Mouse (Mus musculus) forebrain, embryonic 11.5 days (tissue): ENCODE data around the gene Gipc2. TPM values are rescaled to one million over a fixed set of nuclear protein-coding genes. Genes with fewer than 3 reads are reported as not detected.

Experiments
- ATAC-seq: fragments of 200-750 bp; cut with Nextera tagmentation; replicated peaks from 2 replicates; pipeline ENCODE4 v1.8.0; 2017; ENCODE audit warnings: moderate TSS enrichment; ENCODE audit not compliant: low FRiP score
- DNase-seq: peaks from one replicate; pipeline ENCODE4 v3.0.0-alpha.2; 2017; ENCODE audit warnings: low spot score
- H3K27ac ChIP-seq: fragments of 300-500 bp; sonication (generic); 2 replicates; pipeline ENCODE4 v1.5.1; 2014; ENCODE audit warnings: low read depth, low read length
- H3K27me3 ChIP-seq: fragments of 300-500 bp; sonication (generic); 2 replicates; pipeline ENCODE4 v1.6.1; 2014; ENCODE audit warnings: mild to moderate bottlenecking, low read length, mixed read lengths; ENCODE audit not compliant: control insufficient read depth, insufficient read depth
- H3K36me3 ChIP-seq: fragments of 300-500 bp; sonication (generic); 2 replicates; pipeline ENCODE4 v1.6.1; 2014; ENCODE audit warnings: mild to moderate bottlenecking, low read length, moderate library complexity, mixed read lengths; ENCODE audit not compliant: control insufficient read depth, insufficient read depth
- H3K4me1 ChIP-seq: fragments of 300-500 bp; sonication (generic); replicated peaks from 2 replicates; pipeline ENCODE4 v1.6.1; 2014; ENCODE audit warnings: low read length, mixed read lengths; ENCODE audit not compliant: control insufficient read depth, insufficient read depth
- H3K4me2 ChIP-seq: fragments of 300-500 bp; sonication (generic); 2 replicates; pipeline ENCODE4 v1.6.1; 2014; ENCODE audit warnings: low read depth, mild to moderate bottlenecking, low read length, moderate library complexity, mixed read lengths; ENCODE audit not compliant: severe bottlenecking
- H3K4me3 ChIP-seq: fragments of 300-500 bp; sonication (generic); 2 replicates; pipeline ENCODE4 v1.5.1; 2014; ENCODE audit warnings: low read depth, low read length
- H3K9ac ChIP-seq: fragments of 300-500 bp; sonication (generic); 2 replicates; pipeline ENCODE4 v1.6.1; 2014; ENCODE audit warnings: low read length
- H3K9me3 ChIP-seq: fragments of 300-500 bp; sonication (generic); 2 replicates; pipeline ENCODE4 v1.6.1; 2016; ENCODE audit warnings: low read length, mixed read lengths; ENCODE audit not compliant: control insufficient read depth
- WGBS: fragments of 180-500 bp; shearing (Covaris S2); extraction: QIAGEN DNeasy Blood & Tissue Kit; methylation state at CpG from one replicate; pipeline ENCODE4 v1.1.7; 2014; 5-methylcytosine and 5-hydroxymethylcytosine counted together
- polyA plus RNA-seq: library from polyadenylated mRNA; unstranded; fragments of >200 nt; fragmentation: Nextera tagmentation; extraction: Ambion mirVana; gene quantifications from 2 replicates; pipeline ENCODE4 v1.2.1, GENCODE M21; 2014

The Gipc2 gene
- polyA plus RNA-seq, 1 experiment from 2014 or later = 1.8 TPM

GRCm38 (mm10) chr3:152193635-152194097 lies 27.6 kb upstream of the Gipc2 start:
- Histone ChIP-seq H3K4me1 (peaks cover 5% of the 10 kb centered on the region; the same call in 1 of the 2 replicates), H3K4me3 (peak overlapping the region; percentile 28), H3K4me2 (peak overlapping the region; percentile 61), H3K36me3 (no peaks in the 10 kb centered on the region), H3K9ac (peak overlapping the region; percentile 18), H3K9me3 (no peaks in the 10 kb centered on the region), H3K27ac (no peak overlapping the region), H3K27me3 (no peaks in the 10 kb centered on the region)
- DNase-seq (peak; percentile 83), ATAC-seq (peak; percentile 96)
- 1% methylated on average over 17 of the region's 17 CpGs for WGBS

- Histone ChIP-seq H3K9me3 (no peaks in the 10 kb centered on the region), H3K9ac (peak overlapping the region; percentile 18), H3K4me3 (peak overlapping the region; percentile 28), H3K27ac (no peak overlapping the region), H3K4me1 (peaks cover 5% of the 10 kb centered on the region; the same call in 1 of the 2 replicates), H3K36me3 (no peaks in the 10 kb centered on the region), H3K4me2 (peak overlapping the region; percentile 61), H3K27me3 (no peaks in the 10 kb centered on the region)
- DNase-seq (no peak), ATAC-seq (no peak)
- 23% methylated on average over 7 of the region's 7 CpGs for WGBS
Measured at GRCm38 (mm10) chr3:152193177-152193576, 27.1 kb upstream of the Gipc2 start.

DNA sequence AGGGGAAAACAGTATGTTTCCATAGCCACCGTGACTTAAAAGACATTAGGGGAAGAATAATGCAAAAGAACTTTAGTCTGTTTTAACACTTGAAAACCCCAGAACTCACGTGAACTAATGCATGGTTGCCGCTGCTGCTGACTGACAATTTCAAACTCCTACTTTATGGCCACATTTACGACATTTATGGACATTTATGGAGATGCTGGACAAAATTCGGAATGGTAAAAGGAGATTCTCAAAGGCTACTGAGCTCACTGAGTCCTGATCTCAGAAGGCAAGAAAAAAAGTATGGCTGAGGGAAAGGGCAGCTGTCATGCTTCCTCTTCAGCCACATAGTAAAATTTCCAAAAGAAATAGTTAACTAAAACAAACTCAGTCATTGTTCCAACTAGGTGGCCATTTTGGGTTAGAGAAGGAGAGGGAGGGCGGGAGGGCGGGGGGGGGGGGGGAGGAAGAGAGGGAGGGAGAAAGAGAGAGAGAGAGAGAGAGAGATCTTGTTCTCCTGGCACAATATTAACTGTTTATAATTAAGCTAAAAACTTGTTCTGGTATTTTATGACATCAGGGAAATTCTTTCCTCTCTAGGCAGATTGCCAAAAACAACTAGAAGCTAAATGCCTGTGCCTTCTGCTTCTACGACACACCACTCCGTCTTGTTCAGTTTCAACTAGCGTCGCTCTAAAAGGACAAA lies 26.4 kb upstream of the Gipc2 start:
- DNase-seq (no peak), ATAC-seq (no peak)
- peak overlapping the region; percentile 36 for H3K4me2 ChIP-seq

GRCm38 (mm10) chr3:152191791-152192237 lies 25.8 kb upstream of the Gipc2 start:
- no peak overlapping the region for H3K9ac ChIP-seq
- 52% methylated on average over 6 of the region's 6 CpGs for WGBS
- ATAC-seq = peak; percentile 32

More for the DNA sequence above, 26.4 kb upstream of the Gipc2 start:
- Histone ChIP-seq H3K9ac (no peak overlapping the region), H3K27ac (no peak overlapping the region), H3K4me1 (peaks cover 5% of the 10 kb centered on the region; the same call in 1 of the 2 replicates), H3K27me3 (no peaks in the 10 kb centered on the region), H3K4me3 (peak overlapping the region; percentile 26), H3K9me3 (no peaks in the 10 kb centered on the region), H3K36me3 (no peaks in the 10 kb centered on the region)
- WGBS = 54% methylated on average over 10 of the region's 11 CpGs

GRCm38 (mm10) chr3:152190679-152191477 lies 24.8 kb upstream of the Gipc2 start:
- Histone ChIP-seq H3K36me3 (no peaks in the 10 kb centered on the region), H3K4me2 (no peak overlapping the region), H3K9me3 (no peaks in the 10 kb centered on the region), H3K27me3 (no peaks in the 10 kb centered on the region), H3K4me1 (peaks cover 5% of the 10 kb centered on the region; the same call in 1 of the 2 replicates), H3K27ac (no peak overlapping the region), H3K9ac (no peak overlapping the region), H3K4me3 (no peak overlapping the region)
- 86% methylated on average over 9 of the region's 9 CpGs for WGBS
- DNase-seq (no peak), ATAC-seq (no peak)

More at GRCm38 (mm10) chr3:152191791-152192237, 25.8 kb upstream of the Gipc2 start:
- Histone ChIP-seq H3K4me3 (peak overlapping the region; percentile 26), H3K4me1 (peaks cover 5% of the 10 kb centered on the region; the same call in 1 of the 2 replicates), H3K27me3 (no peaks in the 10 kb centered on the region), H3K36me3 (no peaks in the 10 kb centered on the region), H3K9me3 (no peaks in the 10 kb centered on the region), H3K4me2 (peak overlapping the region; percentile 36), H3K27ac (no peak overlapping the region)
- DNase-seq = no peak

DNA sequence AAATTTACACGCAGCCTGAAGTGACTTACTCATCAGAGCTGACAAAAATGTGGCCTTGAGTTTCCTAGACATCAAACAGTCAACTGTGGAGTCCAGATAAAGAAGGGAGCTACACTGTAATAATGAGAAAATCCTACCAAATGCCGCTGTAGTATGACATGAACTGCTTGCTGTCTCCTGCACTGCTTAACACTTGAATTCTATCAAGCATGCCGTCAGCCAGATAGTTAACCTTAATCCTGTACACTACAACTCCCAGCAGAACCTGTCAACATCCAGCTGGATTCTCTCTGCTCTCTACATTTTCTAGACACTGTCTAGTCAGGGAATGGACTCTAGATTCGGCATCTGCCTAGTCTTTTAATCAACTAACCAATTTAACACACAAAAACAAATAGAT lies 23.3 kb upstream of the Gipc2 start:
- 81% methylated on average over 4 of the region's 4 CpGs for WGBS
- no peak overlapping the region for H3K4me3 ChIP-seq

DNA sequence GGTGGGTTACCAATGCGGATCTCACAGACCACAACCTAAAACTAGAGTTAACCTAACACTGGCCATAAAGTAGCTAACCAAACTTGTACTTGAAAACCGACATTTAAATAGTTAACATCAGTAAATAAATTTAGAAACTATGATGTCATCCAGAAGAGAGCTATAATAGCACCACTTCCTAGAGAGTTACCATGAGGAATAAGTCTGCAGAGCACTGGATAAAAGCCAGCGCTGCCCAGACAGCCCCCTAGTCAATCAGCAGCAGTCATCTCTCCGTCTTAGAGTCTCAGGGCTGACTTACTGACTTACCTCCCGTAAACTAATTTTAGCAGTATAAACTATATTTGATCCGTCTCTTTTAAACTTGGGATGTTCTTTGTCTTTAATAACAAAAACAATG lies 20.1 kb upstream of the Gipc2 start:
- WGBS = 92% methylated on average over 6 of the region's 6 CpGs
- ATAC-seq = no peak

More for the DNA sequence above, 23.3 kb upstream of the Gipc2 start:
- no peak overlapping the region for H3K9ac ChIP-seq
- no peaks in the 10 kb centered on the region for H3K27me3 ChIP-seq
- no peaks in the 10 kb centered on the region for H3K9me3 ChIP-seq
- no peak overlapping the region for H3K27ac ChIP-seq
- no peaks in the 10 kb centered on the region for H3K36me3 ChIP-seq
- DNase-seq = no peak
- H3K4me1 ChIP-seq = peaks cover 5% of the 10 kb centered on the region; the same call in 1 of the 2 replicates
- ATAC-seq = no peak
- H3K4me2 ChIP-seq = no peak overlapping the region

GRCm38 (mm10) chr3:152183522-152183921 lies 17.5 kb upstream of the Gipc2 start:
- WGBS = 43% methylated on average over 9 of the region's 9 CpGs
- Histone ChIP-seq H3K36me3 (no peaks in the 10 kb centered on the region), H3K9me3 (no peaks in the 10 kb centered on the region), H3K27ac (no peak overlapping the region), H3K4me2 (no peak overlapping the region), H3K4me3 (no peak overlapping the region), H3K9ac (no peak overlapping the region; the same call in 1 of the 2 replicates), H3K4me1 (no peaks in the 10 kb centered on the region), H3K27me3 (no peaks in the 10 kb centered on the region)
- DNase-seq (no peak), ATAC-seq (0 out of 2 replicates have a peak, but pooled peaks have one; percentile 67)

More for the DNA sequence above, 20.1 kb upstream of the Gipc2 start:
- Histone ChIP-seq H3K9ac (no peak overlapping the region), H3K4me1 (no peaks in the 10 kb centered on the region), H3K4me2 (no peak overlapping the region), H3K27ac (no peak overlapping the region), H3K4me3 (no peak overlapping the region), H3K9me3 (no peaks in the 10 kb centered on the region), H3K27me3 (no peaks in the 10 kb centered on the region), H3K36me3 (no peaks in the 10 kb centered on the region)
- DNase-seq = no peak
